Mouse (Mus musculus): ENCODE results near the gene Map1b. TPM values are rescaled to one million over a fixed set of nuclear protein-coding genes. Genes with fewer than 3 reads are reported as not detected.

The Map1b gene
- 27.9 TPM for polyA plus RNA-seq (2014; fragmentation: Illumina TruSeq; extraction: RNeasy Lipid Tissue Mini Kit (QIAGEN cat#74804); ENCODE audit: low read depth, low replicate concordance)

GRCm38 (mm10) chr13:99516448-99516881, at the start of gene Map1b:
Gene Map1b, minus strand, starts transcription at chr13:99516540.

Other genes with a start within 250 kb of the Map1b start
- 18.3 TPM for gene Ptcd2, start 171.8 kb downstream of the Map1b start, polyA plus RNA-seq (2014; fragmentation: Illumina TruSeq; extraction: RNeasy Lipid Tissue Mini Kit (QIAGEN cat#74804); ENCODE audit: low read depth, low replicate concordance)
- 18.5 TPM for gene Mrps27, start 171.8 kb downstream of the Map1b start, polyA plus RNA-seq (2014; fragmentation: Illumina TruSeq; extraction: RNeasy Lipid Tissue Mini Kit (QIAGEN cat#74804); ENCODE audit: low read depth, low replicate concordance)